22 mouse cellular contexts compared by ENCODE assay signal in genomic region chr13:73654976-73655375, GRCm38 (mm10). TPM values are rescaled to one million over a fixed set of nuclear protein-coding genes. Genes with fewer than 3 reads are reported as not detected.
"Had no signal": no experiment of that assay in that cellular context is flagged by ENCODE, and none has a peak within 500 bp of the region (broad histone marks: within the 10 kb centered on the region; RNA-seq: fewer than 3 reads in every experiment).

No protein-coding gene starts in this region.

- H3K27ac ChIP-seq: liver, embryonic 15.5 days; lung, embryonic 15.5 days; macrophage; midbrain, embryonic 13.5 days; midbrain, embryonic 15.5 days; neural tube, embryonic 12.5 days; stomach, embryonic 15.5 days; stomach, postnatal 0 days had no signal

- H3K4me2 ChIP-seq: liver, embryonic 15.5 days; lung, embryonic 15.5 days; midbrain, embryonic 11.5 days; midbrain, embryonic 13.5 days; midbrain, embryonic 15.5 days; neural tube, embryonic 12.5 days; stomach, embryonic 15.5 days had no signal

- H3K36me3 ChIP-seq: liver, embryonic 15.5 days; lung, embryonic 15.5 days; midbrain, embryonic 13.5 days; neural tube, embryonic 12.5 days; stomach, embryonic 15.5 days had no signal

- H3K27me3 ChIP-seq: liver, embryonic 15.5 days; lung, embryonic 15.5 days; midbrain, embryonic 13.5 days; midbrain, embryonic 15.5 days; neural tube, embryonic 12.5 days; stomach, embryonic 15.5 days had no signal

- DNase-seq: liver, postnatal 0 days; lung, adult 2 months; lung, postnatal 14 days; lung, postnatal 36 days; thymus, adult 2 months; thymus, postnatal 25 days; thymus, postnatal 4 days had no signal

- H3K4me1 ChIP-seq: liver, embryonic 15.5 days; lung, embryonic 15.5 days; megakaryocyte, embryonic 14.5 days; midbrain, embryonic 13.5 days; midbrain, embryonic 15.5 days; neural tube, embryonic 12.5 days; stomach, embryonic 15.5 days had no signal

- H3K9ac ChIP-seq: liver, embryonic 15.5 days; liver, postnatal 0 days; lung, embryonic 15.5 days; midbrain, embryonic 13.5 days; midbrain, embryonic 15.5 days; neural tube, embryonic 12.5 days; stomach, embryonic 15.5 days had no signal

- H3K9me3 ChIP-seq: liver, embryonic 15.5 days; lung, embryonic 15.5 days; midbrain, embryonic 13.5 days; midbrain, embryonic 15.5 days; neural tube, embryonic 12.5 days; stomach, embryonic 15.5 days had no signal

- ATAC-seq: liver, postnatal 0 days; midbrain, embryonic 13.5 days; midbrain, embryonic 15.5 days had no signal

- H3K4me3 ChIP-seq: liver, embryonic 15.5 days; lung, embryonic 15.5 days; megakaryocyte, embryonic 14.5 days; midbrain, embryonic 13.5 days; midbrain, embryonic 15.5 days; neural tube, embryonic 12.5 days; stomach, embryonic 15.5 days had no signal

RNA-seq across cellular contexts. Expression of gene Slc6a18, which starts 22.8 kb away (rescaled TPM):
- total RNA-seq: megakaryocyte progenitor cell, adult 5-6 weeks; midbrain, postnatal 0 days; monocyte, adult 5-6 weeks; neutrophil, adult 5-6 weeks had no signal
- polyA plus RNA-seq: liver, embryonic 15.5 days; liver, postnatal 0 days; lung, adult 2 months; lung, embryonic 15.5 days; macrophage; midbrain, embryonic 11.5 days; midbrain, embryonic 13.5 days; midbrain, embryonic 15.5 days; midbrain, postnatal 0 days; neural tube, embryonic 12.5 days; neural tube, embryonic 14.5 days; stomach, embryonic 15.5 days; stomach, postnatal 0 days had no signal

RNA-seq across cellular contexts. Expression of gene Tert, which starts 28.3 kb away (rescaled TPM):
- polyA plus RNA-seq: macrophage had no signal

RNA-seq across cellular contexts. Expression of gene Slc6a19, which starts 49.7 kb away (rescaled TPM):
- total RNA-seq: megakaryocyte progenitor cell, adult 5-6 weeks had no signal
- polyA plus RNA-seq: lung, embryonic 15.5 days had no signal
